Mouse (Mus musculus) activated CD4-positive, CD25-positive, alpha-beta regulatory T cell, adult 4 months (primary cell): ENCODE data around the gene Cyb5r4. TPM values are rescaled to one million over a fixed set of nuclear protein-coding genes. Genes with fewer than 3 reads are reported as not detected.
"Not testable (repeated sequence)": the region's sequence is repeated elsewhere in the genome, so short reads cannot be mapped to it uniquely, and the experiment has no call there.

Source experiments
- ATAC-seq: one replicate; pipeline ENCODE4 v1.8.0; 2017
- polyA plus RNA-seq, 2 experiments: library from polyadenylated mRNA; unstranded; fragments of 100-300 nt; shearing (Covaris generic); gene quantifications; one replicate each; pipeline ENCODE4 v1.2.1; 2017

Cyb5r4 gene
- polyA plus RNA-seq = 10 to 100 TPM; 27.5 to 28.0 TPM

DNA sequence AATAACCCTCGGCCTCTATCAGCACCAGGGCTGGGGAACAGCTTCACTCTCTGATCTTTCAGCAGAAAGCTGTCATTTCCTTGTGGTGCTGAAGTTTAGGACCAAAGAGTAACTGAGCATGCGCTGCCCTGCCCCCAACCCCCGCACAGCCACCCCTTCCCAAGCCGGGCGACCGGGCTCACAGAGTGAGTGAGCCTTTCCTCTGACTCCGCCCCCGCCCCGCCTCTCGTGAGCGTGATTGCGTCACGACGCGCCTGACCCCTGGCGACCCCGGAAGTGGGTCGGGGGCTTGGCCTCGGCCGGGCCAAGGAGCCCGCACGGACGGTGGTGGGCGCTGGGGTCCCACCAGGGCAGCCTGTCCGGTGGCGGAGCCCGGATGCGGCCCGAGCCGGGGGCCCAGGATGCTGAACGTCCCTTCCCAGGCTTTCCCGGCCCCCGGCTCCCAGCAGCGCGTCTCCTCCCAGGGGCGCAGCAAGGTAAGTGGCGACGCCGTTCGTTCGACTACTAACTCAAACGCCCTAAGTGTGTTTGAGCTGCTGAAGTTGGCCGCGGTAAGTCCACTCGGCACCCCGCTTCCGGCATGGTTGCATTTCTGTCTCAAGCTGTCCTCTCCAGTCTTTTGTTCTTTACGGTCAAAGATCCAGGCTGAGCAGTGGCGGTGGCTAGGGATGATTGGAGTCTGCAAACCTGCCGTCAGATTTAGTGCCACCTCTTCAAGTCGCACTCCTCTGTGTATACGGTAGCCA is at the start of gene Cyb5r4:
Gene Cyb5r4 (plus strand): TSS at position 237 of the 746 bp plus-strand sequence.
- peak; percentile 96 for ATAC-seq

DNA sequence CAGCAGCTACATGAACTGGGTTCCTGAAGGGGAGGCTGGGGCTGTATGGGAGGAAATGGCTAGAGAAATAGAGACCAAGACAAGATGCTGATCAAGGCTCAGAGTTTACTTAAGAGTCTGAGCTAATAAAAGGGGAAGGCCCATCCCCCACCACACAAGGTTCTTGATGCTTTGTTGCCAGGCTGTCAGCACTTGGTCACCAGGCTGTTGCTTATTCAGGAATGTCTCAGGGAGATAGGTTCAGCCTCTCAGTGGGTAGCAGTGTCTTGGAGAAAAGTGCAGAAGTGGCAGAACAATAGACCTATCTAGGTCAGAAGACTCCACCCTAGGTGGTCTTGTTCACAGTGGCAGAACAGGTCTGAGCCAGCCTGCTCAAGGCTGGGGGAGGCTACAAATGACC is 49.3 kb upstream of the Cyb5r4 start:
- ATAC-seq = not testable (repeated sequence)

DNA sequence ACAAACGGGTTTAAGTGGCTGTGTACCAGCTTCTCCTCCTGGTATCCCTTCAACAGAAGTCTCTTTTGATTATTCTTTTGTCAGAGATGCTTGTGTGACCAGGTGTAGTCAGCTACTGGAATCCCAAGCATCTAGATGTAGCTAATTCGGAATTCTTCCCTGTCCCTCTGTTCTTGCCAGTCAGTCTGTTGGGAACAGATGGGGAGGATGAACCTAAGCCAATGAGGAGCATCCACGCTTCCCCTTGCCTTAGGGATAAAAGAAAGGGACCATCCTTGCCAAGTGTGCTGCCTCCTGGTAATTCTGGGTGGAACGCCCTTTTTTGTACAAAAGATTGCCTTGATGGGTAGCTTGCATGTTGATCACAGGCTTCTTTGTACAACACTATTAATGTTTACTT is 48.3 kb upstream of the Cyb5r4 start:
- ATAC-seq = no peak

DNA sequence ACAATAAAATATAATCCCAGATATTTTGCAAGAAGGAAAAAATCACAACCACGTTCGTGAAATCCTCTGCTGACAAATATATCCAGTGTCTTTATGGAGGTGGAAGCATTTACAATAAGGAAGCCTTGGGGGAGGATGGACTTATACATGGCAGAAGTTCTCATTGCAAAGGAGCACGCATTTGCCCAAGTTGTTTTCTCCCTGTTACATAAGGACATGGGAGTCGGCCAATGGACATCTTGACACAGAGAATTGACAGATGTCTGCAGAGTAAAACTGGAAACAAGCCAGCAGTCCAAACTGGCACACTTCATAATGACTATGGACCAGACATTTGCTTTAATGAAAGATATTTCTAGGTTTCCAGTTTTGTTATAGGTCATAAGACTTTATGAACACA is 44.9 kb upstream of the Cyb5r4 start:
- no peak for ATAC-seq

DNA sequence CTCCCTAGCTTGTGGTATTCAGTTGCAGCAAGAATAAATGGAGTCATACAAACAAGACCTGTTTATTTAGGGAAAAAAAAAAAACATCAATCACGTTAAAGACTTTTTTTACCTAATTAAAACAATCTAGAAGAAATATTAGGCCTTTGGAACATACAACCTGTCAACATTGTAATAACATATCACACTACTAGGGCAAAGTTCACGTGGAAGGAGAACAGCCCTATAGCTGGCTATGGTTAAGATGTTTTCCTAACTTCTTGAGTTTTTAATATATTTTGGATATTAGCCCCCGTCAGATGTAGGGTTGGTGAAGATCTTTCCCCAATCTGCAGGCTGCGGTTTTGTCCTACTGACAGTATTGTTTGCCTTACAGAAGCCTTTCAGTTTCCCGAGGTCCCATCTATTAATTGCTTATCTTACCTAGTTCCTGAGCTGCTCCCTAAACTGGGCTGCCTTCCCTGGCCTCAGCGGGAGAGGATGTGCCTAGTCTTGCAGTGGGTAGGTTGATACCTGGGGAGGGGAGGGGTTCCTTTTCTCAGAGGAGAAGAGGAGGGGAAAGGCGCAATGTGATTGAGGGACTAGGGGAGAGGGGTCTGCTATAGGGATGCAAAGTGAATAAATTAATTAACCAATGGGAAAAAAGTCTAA is 43.4 kb upstream of the Cyb5r4 start:
- ATAC-seq = no peak

DNA sequence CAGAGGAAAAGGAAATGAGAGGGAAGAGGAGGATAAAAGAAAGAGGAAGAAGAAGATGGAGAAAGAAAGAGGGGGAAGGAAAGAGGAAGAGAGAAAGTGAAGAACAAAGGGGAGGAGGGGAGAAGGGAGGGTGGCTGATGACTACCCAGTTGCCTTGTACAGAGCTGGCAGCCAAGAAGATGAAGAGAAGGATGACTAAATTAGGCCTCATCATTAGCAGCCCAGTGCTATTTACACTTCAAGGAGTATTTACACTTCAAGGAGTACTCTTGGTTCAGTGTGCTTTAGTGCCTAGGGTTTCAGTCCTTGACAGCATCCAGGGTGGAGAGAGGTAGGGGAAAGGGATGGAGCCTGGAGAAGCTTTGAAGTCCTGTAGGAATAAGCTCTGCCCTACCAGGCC is 41.8 kb upstream of the Cyb5r4 start:
- ATAC-seq = no peak

DNA sequence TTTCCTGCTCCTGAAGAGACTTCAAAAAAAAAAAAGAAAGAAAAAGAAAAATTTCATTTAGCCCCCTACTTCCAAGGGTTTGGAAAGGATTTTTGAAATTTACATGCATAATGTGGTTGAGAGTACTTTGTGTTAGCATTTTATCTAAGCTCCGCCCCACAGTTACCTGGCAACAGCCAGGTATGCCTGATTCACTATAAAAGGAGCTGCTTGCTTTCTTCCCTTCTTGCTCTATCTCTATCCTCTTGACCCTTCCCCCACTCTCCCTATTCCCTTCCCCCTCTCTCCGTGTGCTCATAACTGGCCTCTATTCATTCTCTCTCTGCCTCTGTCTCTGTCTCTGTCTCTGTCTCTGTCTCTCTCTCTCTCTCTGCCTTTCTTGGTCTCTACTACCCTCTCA is 40.9 kb upstream of the Cyb5r4 start:
- ATAC-seq = no peak

DNA sequence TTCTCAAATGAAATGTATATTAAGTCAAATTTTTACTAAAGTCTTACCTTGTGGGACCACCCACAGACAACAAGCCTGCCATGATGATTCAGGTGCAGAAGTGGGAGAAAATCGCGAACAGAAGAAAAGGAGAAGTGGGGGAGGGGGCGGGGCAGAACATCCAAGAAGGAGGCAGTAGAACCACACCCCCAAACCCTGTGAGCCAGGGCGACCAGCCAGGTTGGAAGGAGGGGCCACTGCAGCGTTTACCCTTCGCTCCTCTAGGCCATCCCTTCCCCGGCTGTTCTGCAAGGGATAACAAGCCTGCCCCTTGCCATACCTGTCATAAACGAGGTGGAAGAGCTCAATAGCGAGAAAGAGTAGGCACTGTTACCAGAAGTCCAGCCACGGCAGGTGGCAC is 40.3 kb upstream of the Cyb5r4 start:
- ATAC-seq = no peak

DNA sequence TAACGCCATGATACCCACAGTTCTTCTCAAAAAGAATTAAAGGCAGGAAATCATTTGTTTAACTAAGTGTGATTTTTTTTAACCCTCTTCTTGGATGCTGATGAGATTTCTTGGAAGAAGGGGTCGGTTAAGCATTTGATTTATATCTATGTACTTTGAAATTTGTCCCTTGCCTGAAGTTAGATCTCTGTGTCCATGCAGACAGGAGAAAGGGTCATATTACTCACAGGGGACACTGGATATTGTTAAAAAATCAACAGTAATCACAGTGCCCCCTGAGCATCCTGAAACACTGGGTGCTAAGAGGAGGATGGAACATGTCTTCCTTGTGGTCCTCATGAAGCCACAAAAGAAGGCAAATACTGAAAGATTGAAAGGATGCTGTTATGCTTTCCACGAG is 37.2 kb upstream of the Cyb5r4 start:
- no peak for ATAC-seq

DNA sequence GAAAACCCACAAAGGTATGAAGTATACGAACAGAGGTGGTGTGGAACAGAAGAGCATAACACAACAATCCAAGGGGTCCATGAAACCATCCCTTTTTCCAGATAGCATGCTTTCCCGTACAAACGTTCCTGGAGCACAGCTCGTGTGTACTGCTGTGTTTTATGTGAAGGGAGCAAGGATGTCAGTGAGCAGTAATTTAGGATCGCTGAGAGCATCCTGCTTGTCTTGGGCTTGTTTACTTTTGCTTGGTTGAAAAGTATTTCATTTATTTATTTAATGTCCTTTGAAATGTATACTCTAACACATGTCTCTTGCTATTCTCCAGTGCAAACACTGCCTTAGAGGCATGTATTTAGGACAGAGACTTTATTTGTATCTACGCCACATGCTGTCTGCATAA is 36.7 kb upstream of the Cyb5r4 start:
- ATAC-seq = no peak

DNA sequence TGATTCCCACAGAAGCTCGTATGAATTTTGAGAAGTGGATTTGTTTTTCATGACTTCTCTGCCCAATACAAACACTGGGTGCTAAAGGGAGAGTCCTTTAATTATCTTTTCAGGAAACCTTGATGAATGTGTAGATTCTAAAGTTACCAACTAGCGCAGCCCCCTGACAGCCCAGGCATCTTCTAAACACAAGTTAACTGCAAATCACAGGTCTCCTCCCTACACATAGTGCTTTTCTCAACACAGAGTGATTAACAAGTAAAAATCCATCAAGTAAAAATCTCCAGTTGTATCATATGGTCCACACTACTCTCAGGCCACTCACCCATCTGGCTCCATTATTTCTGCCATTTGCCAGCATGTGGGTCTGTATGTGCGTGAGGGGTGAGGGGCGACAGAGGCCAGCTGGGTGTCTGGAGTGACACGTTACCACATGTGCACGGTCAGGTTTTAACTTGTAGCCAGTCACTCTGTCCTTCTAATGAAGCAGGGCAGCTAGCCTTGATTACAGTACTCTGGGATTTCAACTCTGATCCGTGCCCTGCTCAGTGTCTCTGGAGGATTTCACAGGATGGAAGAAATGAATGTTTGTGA is 35.0 kb upstream of the Cyb5r4 start:
- ATAC-seq = no peak

DNA sequence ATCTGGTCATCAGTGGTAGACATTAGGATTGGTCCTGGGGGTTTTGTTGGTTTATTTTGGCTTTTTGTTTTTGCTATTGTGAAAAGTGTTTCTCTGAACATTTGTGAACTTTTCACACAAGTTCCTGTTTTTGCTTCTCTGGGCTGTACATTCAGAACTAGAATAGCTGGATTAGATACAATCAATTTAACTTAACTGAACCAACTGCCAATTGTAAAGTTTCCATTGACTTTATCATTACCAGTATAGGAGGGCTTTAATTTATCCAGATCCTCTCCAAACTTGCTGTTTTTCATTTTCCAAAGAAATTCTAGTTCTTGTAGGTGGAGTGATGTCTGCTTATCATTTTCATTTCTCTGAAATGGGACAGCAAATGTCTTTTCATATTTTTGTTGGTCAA is 32.0 kb upstream of the Cyb5r4 start:
- ATAC-seq = no peak

DNA sequence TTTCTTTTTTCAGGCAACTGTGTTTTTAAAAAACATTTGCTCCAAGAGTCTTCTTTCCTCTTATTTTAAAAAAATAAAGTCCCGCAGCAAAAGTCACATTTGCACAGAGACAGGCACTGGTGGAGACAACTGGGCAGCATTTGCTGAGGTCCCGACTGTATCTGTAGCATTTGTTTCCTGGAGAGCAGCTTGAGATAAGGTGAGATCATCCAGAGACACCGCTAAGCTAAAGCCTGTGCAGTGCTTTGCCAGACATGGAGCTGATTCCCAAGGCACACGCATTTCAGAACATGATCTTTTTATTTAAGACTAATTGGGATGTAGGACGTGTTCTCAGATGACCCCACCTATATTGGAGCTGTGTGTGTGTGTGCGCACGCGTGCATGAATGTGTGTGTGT is 30.1 kb upstream of the Cyb5r4 start:
- no peak for ATAC-seq

DNA sequence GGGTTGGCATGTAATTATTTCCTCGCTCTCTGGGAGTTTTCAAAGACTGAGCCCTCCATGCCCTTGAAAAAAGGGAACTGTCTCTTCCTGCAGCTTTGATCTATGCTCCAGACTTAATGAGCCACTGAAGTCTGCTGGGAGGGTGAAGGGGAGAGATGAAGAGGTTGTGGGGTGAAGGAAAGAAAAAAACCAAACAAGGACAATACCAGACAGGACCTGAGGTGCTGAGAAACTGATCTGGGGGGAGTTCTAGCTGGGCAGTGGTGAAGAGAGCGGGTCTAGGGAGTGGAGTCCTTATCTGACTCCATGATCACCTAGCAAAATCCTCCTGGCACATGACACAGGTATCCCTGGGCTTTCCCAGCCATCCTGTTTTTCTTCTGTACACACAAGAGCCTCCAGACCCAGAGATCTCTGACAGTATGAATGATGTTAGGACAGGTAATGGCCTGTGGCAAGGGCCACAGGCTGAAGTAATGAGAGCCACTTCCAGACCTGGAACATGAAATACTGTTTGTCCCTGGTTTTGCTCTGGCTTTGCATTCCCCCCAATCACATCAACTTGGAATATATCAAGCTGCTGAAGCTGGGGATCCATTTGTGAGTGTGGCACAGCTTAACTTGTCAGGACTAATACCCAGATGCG is 24.6 kb upstream of the Cyb5r4 start:
- ATAC-seq = no peak

DNA sequence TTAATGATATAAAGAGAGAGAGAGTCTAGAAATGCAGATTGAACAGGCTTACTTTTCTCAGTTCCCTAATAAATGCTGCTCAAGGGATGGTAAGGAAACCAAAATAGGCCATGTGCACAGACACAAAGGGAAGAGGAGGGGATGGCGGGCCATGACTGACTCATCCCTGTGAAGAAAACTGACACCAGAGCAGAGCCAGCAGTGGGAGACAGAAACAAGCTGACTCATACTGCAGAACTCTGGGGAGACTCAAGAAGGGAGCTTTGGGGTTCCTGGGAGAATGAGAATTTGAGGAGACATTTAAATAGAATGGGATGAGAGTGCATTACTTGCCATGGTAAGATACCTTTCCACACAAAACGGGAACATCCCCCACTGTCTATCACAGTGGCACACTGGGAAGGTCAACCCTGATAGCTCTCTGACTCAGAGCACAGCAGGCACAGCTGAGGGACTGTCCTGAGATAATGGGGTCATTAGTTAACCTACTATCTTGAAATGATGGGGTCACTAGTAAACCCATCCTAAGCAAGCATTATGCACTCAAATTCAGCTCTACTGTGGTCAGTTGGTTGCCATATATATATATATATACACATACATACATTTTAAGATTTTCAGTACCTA is 21.7 kb upstream of the Cyb5r4 start:
- ATAC-seq = no peak

DNA sequence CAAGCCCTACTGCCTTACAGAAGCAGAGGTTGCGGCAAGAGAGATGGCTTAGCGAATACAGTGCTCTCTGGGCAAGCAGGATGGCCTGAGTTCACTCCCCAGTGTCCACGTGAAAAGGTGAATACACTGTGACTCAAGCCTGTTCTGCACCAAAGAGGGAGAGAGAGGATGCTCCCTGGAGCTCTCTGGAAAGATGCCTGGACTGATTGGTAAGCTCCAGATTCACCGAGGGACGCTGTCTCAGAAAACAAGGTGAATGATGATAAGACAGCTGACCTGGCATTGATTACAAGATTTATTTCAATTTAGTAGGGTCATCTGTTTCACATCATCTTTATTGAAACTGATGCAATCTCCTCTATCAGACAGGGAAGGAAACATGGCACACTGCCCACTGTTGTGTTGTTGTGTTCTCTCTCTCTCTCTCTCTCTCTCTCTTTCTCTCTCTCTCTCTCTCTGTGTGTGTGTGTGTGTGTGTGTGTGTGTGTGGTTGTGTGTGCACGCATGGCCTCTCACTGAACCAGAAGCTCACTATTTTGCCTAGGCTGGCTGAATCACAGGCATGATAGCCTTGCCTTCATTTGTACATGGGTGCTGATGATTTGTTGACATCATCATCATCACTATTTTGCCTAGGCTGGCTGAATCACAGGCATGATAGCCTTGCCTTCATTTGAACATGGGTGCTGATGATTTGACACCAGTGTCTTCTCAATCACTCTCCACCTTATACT is 16.9 kb upstream of the Cyb5r4 start:
- no peak for ATAC-seq

DNA sequence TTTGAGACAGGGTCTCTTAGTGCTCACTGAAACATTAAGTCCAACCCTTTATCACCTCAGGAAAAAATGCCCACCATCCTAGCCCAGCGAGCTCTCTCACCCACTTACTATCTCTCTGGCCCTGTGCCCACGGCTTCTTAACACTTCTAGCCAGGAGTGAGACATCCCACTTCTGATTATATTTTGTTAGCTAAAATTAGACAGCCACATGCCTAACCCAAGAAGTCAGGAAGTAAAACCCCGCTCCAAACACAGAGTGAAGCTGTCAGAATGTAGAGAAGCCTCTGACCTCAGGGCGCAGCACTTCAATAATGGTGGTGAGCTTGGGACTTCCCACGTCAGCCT is 16.4 kb upstream of the Cyb5r4 start:
- no peak for ATAC-seq

DNA sequence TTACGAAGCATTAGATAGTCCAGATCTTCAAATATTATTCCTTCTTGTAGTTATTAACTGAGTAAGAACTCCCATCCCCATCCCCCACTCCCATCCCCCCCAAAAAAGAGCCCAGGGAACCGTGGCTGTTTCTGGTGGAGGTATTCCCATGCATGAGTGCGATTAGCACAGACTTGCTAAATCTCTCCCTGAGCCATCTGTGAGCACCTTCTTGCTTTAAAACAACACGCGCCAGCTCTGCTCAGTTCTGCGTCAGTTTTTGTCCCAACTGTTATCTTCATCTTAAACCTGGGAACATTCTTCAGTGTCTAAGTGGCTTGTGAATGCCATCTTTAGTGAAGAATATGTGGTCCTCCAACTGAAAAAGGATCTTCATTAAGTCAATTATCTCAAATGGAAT is 13.3 kb upstream of the Cyb5r4 start:
- no peak for ATAC-seq

DNA sequence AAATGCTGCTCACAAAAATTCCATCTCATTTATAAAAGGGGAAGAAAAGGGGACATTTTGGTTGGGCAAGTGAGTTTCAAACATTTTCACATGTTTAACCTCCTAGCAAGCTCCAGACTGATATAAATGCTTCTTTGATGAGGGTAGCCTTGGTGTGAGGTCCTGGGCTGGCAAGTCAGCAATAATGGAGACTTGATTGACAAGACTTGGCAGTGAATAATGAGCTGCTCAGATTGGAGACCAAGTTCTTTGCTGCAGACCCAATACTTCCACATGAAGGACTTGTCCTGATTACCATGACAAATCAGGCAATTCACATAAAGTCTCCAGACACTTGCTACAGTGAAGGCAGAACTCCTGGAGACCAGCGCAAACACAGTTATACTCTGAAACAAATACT is 12.9 kb upstream of the Cyb5r4 start:
- no peak for ATAC-seq

DNA sequence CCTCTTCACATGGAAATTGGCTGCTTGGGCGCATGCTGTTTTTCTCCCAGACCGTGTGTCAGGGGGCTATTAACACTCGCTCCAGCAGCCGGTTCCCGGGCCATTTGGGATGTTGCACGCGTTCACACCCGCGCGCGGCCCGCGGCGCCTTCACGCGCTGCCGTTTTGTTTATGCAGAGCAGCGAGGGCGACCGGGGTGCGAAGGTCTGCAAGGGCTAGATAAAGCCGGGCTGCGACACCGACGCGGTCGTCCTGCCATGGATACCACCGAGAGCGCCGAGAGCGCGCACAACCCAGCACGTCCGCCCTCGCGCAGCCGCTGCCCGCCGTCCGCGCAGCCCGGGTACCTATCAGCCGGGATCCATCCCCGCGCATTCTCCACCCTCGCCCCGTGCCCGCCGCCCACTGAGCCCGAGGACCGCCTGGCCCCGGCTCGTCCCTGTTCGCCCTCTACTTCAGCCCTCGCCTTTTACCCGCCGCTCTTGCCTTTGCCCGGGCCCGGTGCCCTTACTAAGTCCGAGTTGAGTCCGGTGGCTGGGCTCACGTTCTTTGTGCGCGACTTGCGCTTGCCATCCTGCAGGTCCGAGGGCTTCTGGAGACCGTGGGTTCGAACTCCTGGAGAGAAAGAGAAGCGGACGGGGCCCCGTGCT is 6.4 kb upstream of the Cyb5r4 start, which contains the start of gene Ripply2:
Gene Ripply2 (plus strand): TSS at position 250 of the 650 bp plus-strand sequence.
- no peak for ATAC-seq

DNA sequence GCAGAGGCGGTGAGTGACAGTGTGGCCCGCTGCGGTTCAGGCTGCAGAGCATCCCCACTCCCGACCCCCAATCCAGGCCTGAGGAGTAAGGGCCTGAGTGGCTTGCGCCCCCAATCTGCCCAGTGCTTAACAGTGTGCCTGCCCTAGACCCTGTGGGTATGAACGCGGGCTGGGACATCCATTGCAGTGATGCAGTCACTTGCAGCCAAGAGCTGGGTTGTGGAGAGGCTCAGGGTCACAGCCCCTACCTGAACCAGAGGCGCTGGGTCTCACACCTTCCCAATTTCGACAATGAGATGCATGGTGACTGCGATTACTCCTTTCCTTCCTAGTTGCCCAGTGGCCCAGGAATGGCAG is 5.9 kb upstream of the Cyb5r4 start:
- no peak for ATAC-seq

DNA sequence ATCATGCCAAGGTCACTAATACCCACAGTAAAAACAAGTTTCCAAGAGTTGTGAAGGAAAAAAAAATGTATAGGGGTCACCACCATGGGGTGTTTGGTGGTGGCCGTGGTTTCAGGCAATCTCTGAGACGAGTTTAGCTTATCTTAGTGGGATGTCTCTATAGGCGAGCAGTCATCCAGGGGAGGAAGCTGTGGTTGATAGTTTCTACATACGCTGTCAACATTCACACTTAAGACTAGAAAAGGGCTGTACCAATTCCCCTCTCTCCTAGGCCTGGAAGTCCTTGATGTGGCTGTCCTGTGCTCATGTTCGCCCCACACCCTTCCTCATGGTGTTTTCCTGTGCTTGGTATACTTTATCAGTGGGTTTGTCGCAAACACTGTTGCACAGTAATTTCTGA is 4.0 kb downstream of the Cyb5r4 start:
- peak; percentile 16 for ATAC-seq
